Mouse (Mus musculus): Measurements from ENCODE around the gene Rbck1.

DNA sequence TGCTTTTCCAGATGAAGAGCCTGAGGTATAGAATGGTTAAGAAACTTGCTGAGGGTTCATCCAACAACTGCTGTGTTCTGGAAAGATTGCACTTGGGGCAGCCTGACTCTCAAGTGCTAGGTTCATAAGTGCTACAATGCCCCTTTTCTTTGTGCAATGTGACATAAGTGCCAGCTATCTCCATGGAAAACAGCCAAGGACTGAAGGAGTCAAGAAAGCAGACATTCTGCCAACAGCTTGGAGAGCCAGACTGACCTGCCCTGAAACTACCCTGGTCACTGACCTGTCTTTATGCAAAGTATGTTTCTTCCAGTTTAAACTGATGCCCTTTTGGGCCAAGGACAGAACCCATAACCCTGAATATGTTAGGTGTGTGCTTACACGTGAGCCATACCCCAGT lies 4.4 kb upstream of the Rbck1 start:
- TF ChIP-seq CTCF (IDR thresholded peaks at IDR 0.05; ENCODE audit: control insufficient read depth, insufficient read depth, insufficient replicate concordance, low read depth, low read length) (no peak), POLR2A (IDR thresholded peaks at IDR 0.05; ENCODE audit: control insufficient read depth, low read depth, low read length) (no peak)
